18 mouse cellular contexts compared by ENCODE assay signal in genomic region chr9:108117143-108117542, GRCm38 (mm10). TPM values are rescaled to one million over a fixed set of nuclear protein-coding genes. Genes with fewer than 3 reads are reported as not detected.
DNase-seq lines count a peak whose midpoint lies in the region; ATAC-seq lines count a peak whose summit lies in the region.
"Had no signal": no experiment of that assay in that cellular context is flagged by ENCODE, and none has a peak within 500 bp of the region (broad histone marks: within the 10 kb centered on the region; RNA-seq: fewer than 3 reads in every experiment).

No protein-coding gene starts in this region.

- no peak overlapping the region for H3K4me3 ChIP-seq in intestine, embryonic 14.5 days (ENCODE audit: low read depth, low read length)
- H3K4me3 ChIP-seq in intestine, embryonic 16.5 days (ENCODE audit: low read length) = no peak overlapping the region
- H3K4me3 ChIP-seq in embryonic facial prominence, embryonic 14.5 days (ENCODE audit: low read depth, low read length) = no peak overlapping the region
- H3K4me3 ChIP-seq: midbrain, embryonic 15.5 days had no signal

- H3K27me3 ChIP-seq in intestine, embryonic 14.5 days (replicated peaks; ENCODE audit: control insufficient read depth, insufficient read depth, low read length) = no peaks in the 10 kb centered on the region
- H3K27me3 ChIP-seq in intestine, embryonic 16.5 days (replicated peaks; ENCODE audit: control insufficient read depth, insufficient read depth, low read length) = 0 out of 2 replicates have a peak, but pooled peaks cover 7% of the 10 kb centered on the region
- no peaks in the 10 kb centered on the region for H3K27me3 ChIP-seq in embryonic facial prominence, embryonic 14.5 days (replicated peaks; ENCODE audit: control insufficient read depth, insufficient read depth, low read length)
- H3K27me3 ChIP-seq: midbrain, embryonic 15.5 days had no signal

- no peak overlapping the region for H3K4me2 ChIP-seq in intestine, embryonic 14.5 days (ENCODE audit: low read length)
- no peak overlapping the region for H3K4me2 ChIP-seq in intestine, embryonic 16.5 days (ENCODE audit: low read depth, low read length)
- H3K4me2 ChIP-seq in embryonic facial prominence, embryonic 14.5 days (ENCODE audit: low read depth, low read length) = no peak overlapping the region
- H3K4me2 ChIP-seq: heart, embryonic 11.5 days; lung, embryonic 14.5 days; midbrain, embryonic 15.5 days had no signal

- H3K36me3 ChIP-seq in intestine, embryonic 14.5 days (ENCODE audit: control insufficient read depth, insufficient read depth, low read length) = no peaks in the 10 kb centered on the region
- no peaks in the 10 kb centered on the region for H3K36me3 ChIP-seq in intestine, embryonic 16.5 days (ENCODE audit: control insufficient read depth, insufficient read depth, low read length)
- H3K36me3 ChIP-seq in embryonic facial prominence, embryonic 14.5 days (ENCODE audit: control insufficient read depth, insufficient read depth, low read length) = no peaks in the 10 kb centered on the region

- H3K27ac ChIP-seq in intestine, embryonic 14.5 days (ENCODE audit: low read depth) = peak overlapping the region; percentile 47; the same call in 1 of the 2 replicates
- no peak overlapping the region for H3K27ac ChIP-seq in intestine, embryonic 16.5 days (ENCODE audit: low read length)
- H3K27ac ChIP-seq in embryonic facial prominence, embryonic 14.5 days (replicated peaks; ENCODE audit: low read depth, low read length) = no peak overlapping the region; the same call in 1 of the 2 replicates
- H3K27ac ChIP-seq: midbrain, embryonic 15.5 days had no signal

- peaks cover 23% of the 10 kb centered on the region for H3K4me1 ChIP-seq in intestine, embryonic 14.5 days (replicated peaks; ENCODE audit: control insufficient read depth, insufficient read depth, low read length)
- peaks cover 21% of the 10 kb centered on the region for H3K4me1 ChIP-seq in intestine, embryonic 16.5 days (ENCODE audit: control insufficient read depth, insufficient read depth, low read length)
- 0 out of 2 replicates have a peak, but pooled peaks cover 5% of the 10 kb centered on the region for H3K4me1 ChIP-seq in embryonic facial prominence, embryonic 14.5 days (ENCODE audit: control insufficient read depth, insufficient read depth, low read length)
- H3K4me1 ChIP-seq: midbrain, embryonic 15.5 days had no signal

- whole genome bisulfite sequencing in intestine, embryonic 14.5 days = 56% methylated on average over 4 of the region's 4 CpGs
- 61% methylated on average over 4 of the region's 4 CpGs for WGBS in intestine, embryonic 16.5 days
- WGBS in embryonic facial prominence, embryonic 14.5 days = 39% methylated on average over 4 of the region's 4 CpGs

- H3K9me3 ChIP-seq in intestine, embryonic 14.5 days (ENCODE audit: control insufficient read depth, low read length) = 0 out of 2 replicates have a peak, but pooled peaks cover 6% of the 10 kb centered on the region
- no peaks in the 10 kb centered on the region for H3K9me3 ChIP-seq in intestine, embryonic 16.5 days (ENCODE audit: control insufficient read depth, low read length)
- 0 out of 2 replicates have a peak, but pooled peaks cover 4% of the 10 kb centered on the region for H3K9me3 ChIP-seq in embryonic facial prominence, embryonic 14.5 days (ENCODE audit: control insufficient read depth, low read length)
- H3K9me3 ChIP-seq: midbrain, embryonic 15.5 days had no signal

- DNase-seq in intestine, embryonic 14.5 days (ENCODE audit: low spot score) = no peak
- DNase-seq in adrenal gland, adult (ENCODE audit: inconsistent age in 2 of 2, low spot score in 1 of 2) = peak; percentile 89 to 92
- DNase-seq in adrenal gland, adult 8-10 months = peak; percentile 83
- peak; percentile 27 for DNase-seq in embryonic facial prominence, embryonic 14.5 days (ENCODE audit: low spot score)
- no peak for DNase-seq in cerebellum, postnatal 4 days (ENCODE audit: low spot score in 2 of 2)
- DNase-seq: cerebellum, adult 11-12 months; gastrocnemius, postnatal 25 days; heart, postnatal 36 days; layer of hippocampus, postnatal 36 days; lung, embryonic 14.5 days; thymus, postnatal 14 days had no signal

- H3K9ac ChIP-seq in intestine, embryonic 14.5 days (ENCODE audit: low read length) = no peak overlapping the region
- no peak overlapping the region for H3K9ac ChIP-seq in intestine, embryonic 16.5 days (ENCODE audit: low read depth, low read length)
- H3K9ac ChIP-seq in embryonic facial prominence, embryonic 14.5 days (ENCODE audit: low read depth, low read length) = no peak overlapping the region
- H3K9ac ChIP-seq: lung, embryonic 14.5 days; midbrain, embryonic 15.5 days had no signal

- no peak for ATAC-seq in intestine, embryonic 14.5 days (replicated peaks; ENCODE audit: low FRiP score, low TSS enrichment, low read depth)
- ATAC-seq in intestine, embryonic 16.5 days = no peak
- no peak for ATAC-seq in embryonic facial prominence, embryonic 14.5 days (ENCODE audit: low read depth)
- ATAC-seq in megakaryocyte, adult 5-6 weeks (ENCODE audit: poor library complexity, severe bottlenecking) = no peak
- ATAC-seq: midbrain, embryonic 15.5 days; Patski had no signal

RNA-seq across cellular contexts. Expression of gene Apeh, which starts 22.7 kb away (rescaled TPM):
- polyA plus RNA-seq in intestine, embryonic 14.5 days (2014; fragmentation: Nextera tagmentation; extraction: Ambion mirVana) = 57.7 and 61.1 TPM in 2 replicates
- polyA plus RNA-seq in intestine, embryonic 16.5 days (2015; fragmentation: Nextera tagmentation; extraction: Ambion mirVana) = 105 and 109 TPM in 2 replicates
- total RNA-seq in adrenal gland, adult 8-10 months (2022) = 100 to 1,000 TPM; 104 to 125 (median 109) TPM
- 39.9 and 48.6 TPM in 2 replicates for polyA plus RNA-seq in embryonic facial prominence, embryonic 14.5 days (2014; fragmentation: Nextera tagmentation; extraction: Ambion mirVana)
- 37.9 and 41.0 TPM in 2 replicates for total RNA-seq in megakaryocyte, adult 5-6 weeks (2015)
- 56.9 and 61.8 TPM in 2 replicates for total RNA-seq in megakaryocyte, adult 5-6 weeks (2017)

RNA-seq across cellular contexts. Expression of gene Rnf123, which starts 34.0 kb away (rescaled TPM):
- polyA plus RNA-seq in intestine, embryonic 14.5 days (2014; fragmentation: Nextera tagmentation; extraction: Ambion mirVana) = 30.7 and 33.2 TPM in 2 replicates
- 20.3 and 22.3 TPM in 2 replicates for polyA plus RNA-seq in intestine, embryonic 16.5 days (2015; fragmentation: Nextera tagmentation; extraction: Ambion mirVana)
- total RNA-seq in adrenal gland, adult 8-10 months (2022) = 100 to 1,000 TPM in 1 of 4 experiments, 10 to 100 TPM in 3; 68.2 to 108 (median 86.5) TPM
- polyA plus RNA-seq in embryonic facial prominence, embryonic 14.5 days (2014; fragmentation: Nextera tagmentation; extraction: Ambion mirVana) = 22.9 and 30.2 TPM in 2 replicates
- total RNA-seq in megakaryocyte, adult 5-6 weeks (2015) = 27.8 and 30.7 TPM in 2 replicates
- 20.9 and 21.1 TPM in 2 replicates for total RNA-seq in megakaryocyte, adult 5-6 weeks (2017)

RNA-seq across cellular contexts. Expression of gene Mst1, which starts 36.9 kb away (rescaled TPM):
- 0.17 and 0.78 TPM in 2 replicates for polyA plus RNA-seq in intestine, embryonic 14.5 days (2014; fragmentation: Nextera tagmentation; extraction: Ambion mirVana)
- polyA plus RNA-seq in intestine, embryonic 16.5 days (2015; fragmentation: Nextera tagmentation; extraction: Ambion mirVana) = 1.8 and 2.0 TPM in 2 replicates
- under 1 TPM in 1 of 4 experiments, not detected in 3; 0.10 TPM for total RNA-seq in adrenal gland, adult 8-10 months (2022)
- 0.89 and 1.5 TPM in 2 replicates for polyA plus RNA-seq in embryonic facial prominence, embryonic 14.5 days (2014; fragmentation: Nextera tagmentation; extraction: Ambion mirVana)
- total RNA-seq in megakaryocyte, adult 5-6 weeks (2015) = 0.69 TPM in 1 of 2 replicates, not detected in the other
- not detected in 2 replicates for total RNA-seq in megakaryocyte, adult 5-6 weeks (2017)
- total RNA-seq: gastrocnemius, postnatal 25 days; heart, postnatal 36 days; layer of hippocampus, adult 18-20 months; layer of hippocampus, postnatal 36 days; neutrophil, adult 5-6 weeks had no signal
- polyA plus RNA-seq: midbrain, embryonic 15.5 days had no signal

Comparison
In these comparisons a context has a peak if more than half of its experiments do, and no peak if none do; other contexts are left out.
1. DNase-seq: peak in adrenal gland, adult (2 of 2), adrenal gland, adult 8-10 months (single experiment) and embryonic facial prominence, embryonic 14.5 days (single experiment); none in intestine, embryonic 14.5 days (single experiment) and cerebellum, postnatal 4 days (0 of 2).